Mouse (Mus musculus) stomach, postnatal 0 days (tissue): ENCODE data around the gene Retreg3. TPM values are rescaled to one million over a fixed set of nuclear protein-coding genes. Genes with fewer than 3 reads are reported as not detected.

Experiments
- ATAC-seq: fragments of 200-750 bp; cut with Nextera tagmentation; 2 replicates; pipeline ENCODE4 v1.8.0; 2017; ENCODE audit not compliant: low FRiP score, low TSS enrichment
- DNase-seq: peaks from one replicate; pipeline ENCODE4 v3.0.0-alpha.2; 2016; ENCODE audit warnings: low spot score
- H3K27ac ChIP-seq: fragments of 300-500 bp; sonication (generic); replicated peaks from 2 replicates; pipeline ENCODE4 v1.5.1; 2014; ENCODE audit warnings: mild to moderate bottlenecking, control low read depth
- H3K27me3 ChIP-seq: fragments of 300-500 bp; sonication (generic); 2 replicates; pipeline ENCODE4 v1.6.1; 2014; ENCODE audit warnings: low read length; ENCODE audit not compliant: control insufficient read depth, insufficient read depth
- H3K36me3 ChIP-seq: fragments of 300-500 bp; sonication (generic); 2 replicates; pipeline ENCODE4 v1.6.1; 2014; ENCODE audit warnings: low read length, mixed read lengths; ENCODE audit not compliant: control insufficient read depth, insufficient read depth
- H3K4me1 ChIP-seq: fragments of 300-500 bp; sonication (generic); replicated peaks from 2 replicates; pipeline ENCODE4 v1.6.1; 2014; ENCODE audit warnings: antibody characterized with exemption; ENCODE audit not compliant: control insufficient read depth, insufficient read depth
- H3K4me2 ChIP-seq: fragments of 300-500 bp; sonication (generic); replicated peaks from 2 replicates; pipeline ENCODE4 v1.6.1; 2014; ENCODE audit warnings: low read depth, mild to moderate bottlenecking, control low read depth, moderate library complexity
- H3K4me3 ChIP-seq: fragments of 300-500 bp; sonication (generic); 2 replicates; pipeline ENCODE4 v1.5.1; 2014; ENCODE audit warnings: low read depth, low read length, control low read depth
- H3K9ac ChIP-seq: fragments of 300-500 bp; sonication (generic); 2 replicates; pipeline ENCODE4 v1.6.1; 2014; ENCODE audit warnings: mild to moderate bottlenecking, low read length, control low read depth, mixed read lengths
- H3K9me3 ChIP-seq: fragments of 300-500 bp; sonication (generic); 2 replicates; pipeline ENCODE4 v1.6.1; 2016; ENCODE audit warnings: low read length; ENCODE audit not compliant: control insufficient read depth
- CTCF ChIP-seq: IDR thresholded peaks from 2 replicates; pipeline ENCODE4 v1.5.1; 2016; ENCODE audit warnings: antibody characterized with exemption, low read depth, mild to moderate bottlenecking, moderate library complexity
- EP300 ChIP-seq: optimal IDR thresholded peaks from 2 replicates; pipeline ENCODE3; 2016; ENCODE audit warnings: antibody characterized with exemption
- WGBS: fragments of 180-500 bp; shearing (Covaris S2); extraction: QIAGEN DNeasy Blood & Tissue Kit; methylation state at CpG from one replicate; pipeline ENCODE4 v1.1.7; 2014; 5-methylcytosine and 5-hydroxymethylcytosine counted together
- polyA plus RNA-seq: library from polyadenylated mRNA; unstranded; fragments of >200 nt; fragmentation: Nextera tagmentation; extraction: Ambion mirVana; gene quantifications from 2 replicates; pipeline ENCODE4 v1.2.1, GENCODE M21; 2015

Gene Retreg3
- 16.1 and 17.9 TPM in 2 replicates for polyA plus RNA-seq

DNA sequence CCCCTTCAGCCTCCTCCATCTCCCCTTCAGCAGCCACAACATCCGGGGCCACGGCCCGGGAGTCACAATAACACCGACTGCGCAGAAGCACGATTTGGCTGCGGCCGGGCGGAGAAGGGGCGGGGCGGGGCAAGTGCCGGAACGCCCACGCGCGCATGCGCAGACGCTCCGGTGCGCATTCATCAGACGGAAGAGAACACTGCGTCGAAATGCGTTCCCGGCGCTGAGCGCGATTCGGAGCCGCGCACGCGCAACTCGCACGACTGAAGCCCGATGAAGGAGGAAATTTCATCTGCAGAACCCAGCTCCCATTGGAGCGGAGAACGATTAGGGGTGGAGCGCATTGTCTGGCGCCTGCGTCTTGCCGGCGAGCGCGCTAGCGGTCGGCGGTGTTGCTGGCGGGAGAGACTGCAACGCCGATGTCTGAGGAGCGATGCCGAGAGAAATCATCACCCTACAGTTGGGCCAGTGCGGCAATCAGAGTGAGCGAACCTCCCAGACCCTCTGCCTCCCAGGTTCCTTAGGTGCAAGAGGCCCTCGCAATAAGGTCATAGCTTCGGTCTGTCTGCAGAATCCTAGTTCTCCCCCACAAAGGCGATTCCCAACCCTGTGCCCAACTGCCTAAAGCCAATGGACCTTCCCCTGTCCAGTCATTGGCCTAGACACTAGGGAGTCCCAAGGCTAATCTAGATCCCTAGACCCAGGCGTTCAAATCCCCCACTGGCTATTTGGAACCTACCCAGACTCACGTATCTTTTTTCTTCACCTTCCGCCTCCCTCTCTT lies at the start of gene Retreg3, which contains the start of gene Tubg1:
Retreg3 (minus strand) TSS at position 133 of the 784 bp plus-strand sequence.
Tubg1 (plus strand) TSS at position 178 of the 784 bp plus-strand sequence.
- no peak for TF ChIP-seq EP300
- no peak for TF ChIP-seq CTCF
- peak within 1 kb of the TSS; percentile 94 for H3K9ac ChIP-seq
- peaks cover 13% of the 10 kb centered on the region for H3K4me1 ChIP-seq
- H3K4me3 ChIP-seq, result peak within 1 kb of the TSS; percentile 88
- under 1% methylated on average over 61 of the region's 61 CpGs for WGBS
- no peaks in the 10 kb centered on the region for H3K27me3 ChIP-seq
- no peaks in the 10 kb centered on the region for H3K9me3 ChIP-seq
- ATAC-seq, result peak; percentile 96
- H3K36me3 ChIP-seq, result 0 out of 2 replicates have a peak, but pooled peaks cover 2% of the 10 kb centered on the region
- peak; percentile 99 for DNase-seq
- peak within 1 kb of the TSS; percentile 92 for H3K27ac ChIP-seq
- H3K4me2 ChIP-seq, result peak within 1 kb of the TSS; percentile 86

DNA sequence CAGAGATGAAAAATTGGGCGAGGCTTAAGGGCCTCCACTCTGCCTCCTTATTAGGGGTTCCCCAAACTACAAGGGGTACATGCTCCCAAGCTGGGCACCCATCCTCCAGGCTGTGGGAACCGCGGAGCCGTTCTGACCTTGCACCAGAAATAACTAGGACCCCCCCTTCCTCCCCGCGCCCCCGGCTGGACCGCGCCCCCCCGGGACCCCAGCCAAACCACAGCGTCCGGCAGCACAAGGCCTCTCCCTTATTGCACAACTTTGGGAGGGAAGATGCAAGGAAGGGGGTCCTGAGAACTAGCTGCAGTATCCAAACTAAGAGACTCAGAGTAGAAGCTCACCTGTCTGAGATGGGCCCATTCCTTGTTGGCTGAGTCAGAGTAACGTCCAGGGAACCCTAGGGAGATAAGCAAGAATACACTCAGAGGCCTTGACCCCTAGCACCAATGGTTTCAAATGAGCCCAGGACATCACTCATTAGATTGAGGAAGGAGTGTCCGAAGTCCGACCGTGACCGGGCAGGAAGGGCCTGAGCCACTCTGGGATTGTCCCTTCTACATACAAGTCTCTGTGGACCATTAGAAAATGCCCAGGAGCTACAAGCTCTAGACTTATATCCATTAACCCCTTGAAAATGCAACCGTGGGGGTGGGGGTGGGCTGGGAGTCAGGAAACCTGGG lies 48.7 kb upstream of the Retreg3 start:
- Histone ChIP-seq H3K4me2 (peak overlapping the region; percentile 80), H3K27ac (peak overlapping the region; percentile 13; the same call in 1 of the 2 replicates), H3K27me3 (no peaks in the 10 kb centered on the region), H3K4me1 (peaks cover 9% of the 10 kb centered on the region), H3K4me3 (peak overlapping the region; percentile 83), H3K9ac (peak overlapping the region; percentile 82), H3K9me3 (no peaks in the 10 kb centered on the region), H3K36me3 (peaks cover 32% of the 10 kb centered on the region)
- no peak for TF ChIP-seq CTCF
- no peak for TF ChIP-seq EP300
- 57% methylated on average over 18 of the region's 18 CpGs for WGBS
- DNase-seq (no peak), ATAC-seq (no peak)

DNA sequence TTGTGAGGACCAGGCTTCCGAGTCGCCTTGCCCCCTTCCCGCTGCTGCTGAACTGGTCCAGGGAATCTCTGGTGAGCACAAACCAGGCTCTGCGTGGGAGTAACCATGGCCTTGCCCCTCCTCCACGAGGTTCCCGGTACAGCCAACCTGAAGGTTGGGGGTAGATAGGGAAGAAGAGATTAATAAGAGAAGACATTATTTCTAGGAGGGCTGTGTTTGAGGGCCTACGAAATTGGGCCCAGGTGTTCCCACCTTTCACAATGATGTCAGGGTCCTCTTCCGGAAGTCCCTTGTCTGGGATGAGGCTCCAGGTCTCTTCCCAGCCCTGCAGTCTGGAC lies 48.2 kb upstream of the Retreg3 start:
- H3K4me2 ChIP-seq, result peak overlapping the region; percentile 80
- 68% methylated on average over 8 of the region's 8 CpGs for WGBS

DNA sequence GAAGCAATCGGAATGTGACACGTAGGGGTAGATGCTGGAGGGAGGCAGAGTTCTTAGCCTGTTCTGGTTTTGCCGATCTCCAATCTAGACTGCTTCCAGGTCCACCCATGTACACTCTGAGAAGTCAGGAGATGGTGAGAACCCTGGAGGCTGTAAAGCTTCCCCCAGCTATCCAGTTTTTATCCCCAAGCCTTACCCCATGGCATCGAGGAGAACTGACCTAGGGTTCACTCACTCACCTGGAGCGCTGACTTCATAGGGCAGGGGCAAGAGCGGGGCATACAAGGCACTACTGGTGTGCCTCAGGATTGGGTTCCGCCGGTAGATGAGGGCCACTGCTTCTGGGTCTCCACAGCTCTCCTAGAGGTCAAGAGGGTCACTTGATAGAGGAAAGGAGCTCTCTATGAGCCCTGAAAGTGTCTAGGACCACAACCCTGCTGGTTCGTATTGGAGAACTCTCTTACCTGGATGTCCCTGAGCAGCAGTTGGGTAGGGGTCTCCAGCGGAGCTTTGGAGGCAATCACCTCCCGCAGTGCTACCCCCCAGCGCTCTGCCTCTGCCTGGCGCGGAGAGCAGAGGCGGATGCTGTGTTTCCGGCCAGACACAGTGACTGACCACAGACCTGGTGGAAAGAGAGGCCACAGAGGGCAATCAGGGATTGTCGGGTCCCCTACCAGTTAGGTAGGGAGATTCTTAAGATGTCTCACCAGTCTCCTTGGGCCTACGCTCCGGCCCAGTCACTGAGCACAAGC lies 47.7 kb upstream of the Retreg3 start:
- H3K36me3 ChIP-seq, result peaks cover 38% of the 10 kb centered on the region
- H3K27ac ChIP-seq, result 0 out of 2 replicates have a peak overlapping the region, but pooled peaks have one; percentile 8
- WGBS, result 79% methylated on average over 19 of the region's 19 CpGs
- TF ChIP-seq EP300 (no peak), CTCF (no peak)
- H3K4me1 ChIP-seq, result peaks cover 3% of the 10 kb centered on the region
- H3K4me2 ChIP-seq, result peak overlapping the region; percentile 80; the same call in 1 of the 2 replicates
- H3K9me3 ChIP-seq, result no peaks in the 10 kb centered on the region
- peak overlapping the region; percentile 8; the same call in 1 of the 2 replicates for H3K9ac ChIP-seq
- no peaks in the 10 kb centered on the region for H3K27me3 ChIP-seq
- ATAC-seq (no peak), DNase-seq (no peak)
- no peak overlapping the region for H3K4me3 ChIP-seq

More for the DNA sequence above, 48.2 kb upstream of the Retreg3 start:
- Histone ChIP-seq H3K36me3 (peaks cover 37% of the 10 kb centered on the region), H3K9me3 (no peaks in the 10 kb centered on the region), H3K4me1 (peaks cover 4% of the 10 kb centered on the region), H3K27ac (no peak overlapping the region), H3K27me3 (no peaks in the 10 kb centered on the region), H3K4me3 (0 out of 2 replicates have a peak overlapping the region, but pooled peaks have one; percentile 83), H3K9ac (peak overlapping the region; percentile 82)
- TF ChIP-seq CTCF (no peak), EP300 (no peak)
- ATAC-seq, result no peak
- DNase-seq, result no peak

DNA sequence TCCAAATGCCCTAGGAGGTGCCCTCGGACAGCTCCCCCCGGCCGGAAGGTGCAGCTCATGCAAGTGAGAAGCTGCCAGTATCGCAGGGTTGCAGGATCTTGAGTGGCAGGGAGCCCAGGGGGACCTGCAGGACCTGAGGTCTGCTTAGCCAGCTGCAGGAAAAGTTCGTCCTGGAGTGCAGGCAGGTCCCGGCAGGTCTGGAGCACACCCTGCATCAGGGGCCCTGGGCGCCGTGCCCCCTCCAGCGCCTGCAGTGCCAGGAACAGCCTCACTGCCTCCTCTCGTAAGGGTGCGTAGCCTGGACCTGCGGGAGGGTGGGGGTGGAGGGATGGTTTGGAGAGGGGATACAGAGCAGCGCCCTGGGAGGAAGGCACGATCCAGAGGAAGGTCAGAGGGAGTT lies 46.7 kb upstream of the Retreg3 start:
- peaks cover 45% of the 10 kb centered on the region for H3K36me3 ChIP-seq
- no peak for TF ChIP-seq CTCF
- TF ChIP-seq EP300, result no peak
- no peaks in the 10 kb centered on the region for H3K27me3 ChIP-seq
- 75% methylated on average over 14 of the region's 14 CpGs for WGBS
- no peak for DNase-seq
- ATAC-seq, result no peak
- no peaks in the 10 kb centered on the region for H3K9me3 ChIP-seq
- no peak overlapping the region for H3K9ac ChIP-seq
- H3K4me3 ChIP-seq, result no peak overlapping the region
- no peak overlapping the region for H3K4me2 ChIP-seq
- H3K4me1 ChIP-seq, result peaks cover 3% of the 10 kb centered on the region
- peak overlapping the region; percentile 36; the same call in 1 of the 2 replicates for H3K27ac ChIP-seq
